Mouse (Mus musculus) ES-Bruce4 (cell line): ENCODE results near the gene Eif5a. TPM values are rescaled to one million over a fixed set of nuclear protein-coding genes. Genes with fewer than 3 reads are reported as not detected.

Source experiments
- H3K27ac ChIP-seq: 2 replicates; pipeline ENCODE4 v1.5.1; 2012; ENCODE audit warnings: low read length, inconsistent platforms; ENCODE audit not compliant: insufficient read depth
- H3K27me3 ChIP-seq: 2 replicates; pipeline ENCODE4 v1.6.1; 2012; ENCODE audit warnings: mild to moderate bottlenecking, low read length, inconsistent platforms; ENCODE audit not compliant: control insufficient read depth, poor library complexity, insufficient read depth, severe bottlenecking
- H3K36me3 ChIP-seq: 2 replicates; pipeline ENCODE4 v1.6.1; 2012; ENCODE audit warnings: inconsistent platforms, mild to moderate bottlenecking, low read length, moderate library complexity; ENCODE audit not compliant: control insufficient read depth, poor library complexity, insufficient read depth, severe bottlenecking
- H3K4me1 ChIP-seq: one replicate; pipeline ENCODE4 v1.8.1; 2011; ENCODE audit warnings: low read length; ENCODE audit not compliant: control insufficient read depth, insufficient read depth
- H3K4me3 ChIP-seq: 2 replicates; pipeline ENCODE4 v1.5.1; 2011; ENCODE audit warnings: low read depth, mild to moderate bottlenecking, low read length
- H3K9ac ChIP-seq: 2 replicates; pipeline ENCODE4 v1.6.1; 2012; ENCODE audit warnings: low read depth, mild to moderate bottlenecking, inconsistent platforms; ENCODE audit not compliant: poor library complexity, severe bottlenecking
- H3K9me3 ChIP-seq: replicated peaks from 2 replicates; pipeline ENCODE4 v1.6.1; 2012; ENCODE audit warnings: mild to moderate bottlenecking, low read length, inconsistent platforms; ENCODE audit not compliant: control insufficient read depth, poor library complexity, insufficient read depth, severe bottlenecking
- CTCF ChIP-seq: IDR thresholded peaks from one replicate; pipeline ENCODE4 v1.8.1; 2011; ENCODE audit warnings: low read depth, low read length
- EP300 ChIP-seq: IDR thresholded peaks from 2 replicates; pipeline ENCODE4 v1.6.1; 2011; ENCODE audit warnings: low read depth, low read length; ENCODE audit not compliant: insufficient read depth
- POLR2A ChIP-seq: IDR thresholded peaks from one replicate; pipeline ENCODE4 v1.8.1; 2011; ENCODE audit warnings: low read length; ENCODE audit not compliant: insufficient read depth
- polyA plus RNA-seq: library from polyadenylated mRNA; stranded (reverse); fragments of >200 nt; gene quantifications from 2 replicates; pipeline ENCODE4 v1.2.4, GENCODE M21; 2011; ENCODE audit warnings: low read depth; ENCODE audit not compliant: missing spikeins, insufficient read depth, insufficient read length

The Eif5a gene
- polyA plus RNA-seq, 1 experiment: 1,015 TPM

DNA sequence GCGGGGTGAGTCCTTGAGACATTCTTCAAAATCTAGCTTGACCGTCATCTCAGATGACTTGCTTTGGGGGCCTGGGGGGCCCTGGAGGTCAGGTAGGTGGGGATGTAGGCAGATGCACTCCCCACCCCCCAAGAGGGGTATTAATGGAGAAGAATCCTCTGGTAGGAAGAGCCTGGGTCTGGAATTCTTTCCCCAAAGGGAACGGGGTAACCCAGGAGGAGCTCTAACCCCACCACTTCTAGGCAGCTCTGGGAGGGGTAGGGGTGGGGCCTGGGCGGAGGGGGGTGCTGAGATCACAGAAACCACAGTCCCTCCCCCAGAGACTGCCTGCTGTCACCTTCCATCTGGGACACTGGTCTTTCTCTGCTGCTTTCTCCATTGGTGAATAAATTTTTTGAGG lies 26.5 kb downstream of the Eif5a start, which contains the start of gene Acap1:
Acap1 (minus strand) TSS at position 249 of the 400 bp plus-strand sequence.
- H3K4me3 ChIP-seq: no peak within 1 kb of the TSS
- peaks cover 3% of the 10 kb centered on the region for H3K4me1 ChIP-seq
- no peaks in the 10 kb centered on the region for H3K9me3 ChIP-seq
- no peak for TF ChIP-seq POLR2A
- no peaks in the 10 kb centered on the region for H3K36me3 ChIP-seq
- H3K27me3 ChIP-seq: no peaks in the 10 kb centered on the region
- peak within 1 kb of the TSS; percentile 52 for H3K9ac ChIP-seq
- no peak within 1 kb of the TSS for H3K27ac ChIP-seq

GRCm38 (mm10) chr11:69894671-69895070 lies 27.1 kb downstream of the Eif5a start:
- H3K4me1 ChIP-seq: peaks cover 3% of the 10 kb centered on the region
- H3K36me3 ChIP-seq: no peaks in the 10 kb centered on the region
- H3K4me3 ChIP-seq: no peak overlapping the region
- H3K27me3 ChIP-seq: no peaks in the 10 kb centered on the region
- no peaks in the 10 kb centered on the region for H3K9me3 ChIP-seq
- H3K27ac ChIP-seq: no peak overlapping the region
- H3K9ac ChIP-seq: peak overlapping the region; percentile 52; the same call in 1 of the 2 replicates
- TF ChIP-seq EP300 (no peak), POLR2A (no peak), CTCF (no peak)

- Histone ChIP-seq H3K27me3 (no peaks in the 10 kb centered on the region), H3K9ac (no peak overlapping the region), H3K4me1 (peaks cover 3% of the 10 kb centered on the region), H3K4me3 (no peak overlapping the region), H3K27ac (no peak overlapping the region), H3K36me3 (no peaks in the 10 kb centered on the region), H3K9me3 (no peaks in the 10 kb centered on the region)
- no peak for TF ChIP-seq CTCF
- TF ChIP-seq POLR2A: no peak
- no peak for TF ChIP-seq EP300
These were observed 30.3 kb downstream of the Eif5a start for GRCm38 (mm10) chr11:69891482-69891881.

GRCm38 (mm10) chr11:69886907-69887635 lies 34.7 kb downstream of the Eif5a start:
- no peaks in the 10 kb centered on the region for H3K27me3 ChIP-seq
- H3K27ac ChIP-seq: no peak overlapping the region
- no peaks in the 10 kb centered on the region for H3K4me1 ChIP-seq
- H3K9ac ChIP-seq: no peak overlapping the region
- no peak overlapping the region for H3K4me3 ChIP-seq
- no peaks in the 10 kb centered on the region for H3K36me3 ChIP-seq
- TF ChIP-seq EP300: no peak
- TF ChIP-seq CTCF: peak; percentile 60
- no peaks in the 10 kb centered on the region for H3K9me3 ChIP-seq

- Histone ChIP-seq H3K27ac (no peak overlapping the region), H3K4me3 (no peak overlapping the region), H3K9me3 (no peaks in the 10 kb centered on the region), H3K36me3 (no peaks in the 10 kb centered on the region), H3K9ac (no peak overlapping the region), H3K4me1 (no peaks in the 10 kb centered on the region), H3K27me3 (no peaks in the 10 kb centered on the region)
- no peak for TF ChIP-seq EP300
- TF ChIP-seq POLR2A: no peak
- TF ChIP-seq CTCF: no peak
These were observed 37.1 kb downstream of the Eif5a start for GRCm38 (mm10) chr11:69884663-69885062.

- no peak overlapping the region for H3K4me3 ChIP-seq
- H3K4me1 ChIP-seq: no peaks in the 10 kb centered on the region
- H3K36me3 ChIP-seq: no peaks in the 10 kb centered on the region
- no peaks in the 10 kb centered on the region for H3K9me3 ChIP-seq
- H3K27me3 ChIP-seq: no peaks in the 10 kb centered on the region
- no peak for TF ChIP-seq POLR2A
- TF ChIP-seq EP300: no peak
- TF ChIP-seq CTCF: no peak
- H3K27ac ChIP-seq: no peak overlapping the region
- no peak overlapping the region for H3K9ac ChIP-seq
These were observed 37.5 kb downstream of the Eif5a start for GRCm38 (mm10) chr11:69884240-69884639.
